Mouse (Mus musculus) neural tube, embryonic 11.5 days (tissue): ENCODE measurements around the gene Actn2. TPM values are rescaled to one million over a fixed set of nuclear protein-coding genes. Genes with fewer than 3 reads are reported as not detected.

Experiments
- ATAC-seq: fragments of 200-750 bp; cut with Nextera tagmentation; 2 replicates; pipeline ENCODE4 v1.8.0; 2017; ENCODE audit warnings: moderate number of reproducible peaks, mild to moderate bottlenecking, moderate TSS enrichment, moderate library complexity; ENCODE audit not compliant: insufficient read depth, low FRiP score, low TSS enrichment
- DNase-seq: peaks from one replicate; pipeline ENCODE4 v3.0.0-alpha.2; 2015; ENCODE audit warnings: low spot score
- H3K27ac ChIP-seq: fragments of 300-500 bp; sonication (generic); 2 replicates; pipeline ENCODE4 v1.5.1; 2014; ENCODE audit warnings: low read depth, mild to moderate bottlenecking, low read length
- H3K27me3 ChIP-seq: fragments of 300-500 bp; sonication (generic); 2 replicates; pipeline ENCODE4 v1.6.1; 2014; ENCODE audit warnings: mild to moderate bottlenecking, low read length, mixed read lengths; ENCODE audit not compliant: control insufficient read depth, insufficient read depth
- H3K36me3 ChIP-seq: fragments of 300-500 bp; sonication (generic); 2 replicates; pipeline ENCODE4 v1.6.1; 2014; ENCODE audit warnings: mild to moderate bottlenecking, low read length, moderate library complexity, mixed read lengths; ENCODE audit not compliant: control insufficient read depth, insufficient read depth
- H3K4me1 ChIP-seq: fragments of 300-500 bp; sonication (generic); 2 replicates; pipeline ENCODE4 v1.6.1; 2014; ENCODE audit warnings: low read length, mixed read lengths; ENCODE audit not compliant: control insufficient read depth, insufficient read depth
- H3K4me2 ChIP-seq: fragments of 300-500 bp; sonication (generic); 2 replicates; pipeline ENCODE4 v1.6.1; 2014; ENCODE audit warnings: low read depth, mild to moderate bottlenecking, moderate library complexity
- H3K4me3 ChIP-seq: fragments of 300-500 bp; sonication (generic); 2 replicates; pipeline ENCODE4 v1.5.1; 2014; ENCODE audit warnings: low read depth, low read length
- H3K9ac ChIP-seq: fragments of 300-500 bp; sonication (generic); 2 replicates; pipeline ENCODE4 v1.6.1; 2014; ENCODE audit warnings: mild to moderate bottlenecking, low read length
- H3K9me3 ChIP-seq: fragments of 300-500 bp; sonication (generic); 2 replicates; pipeline ENCODE4 v1.6.1; 2016; ENCODE audit warnings: low read length; ENCODE audit not compliant: control insufficient read depth
- WGBS: fragments of 180-500 bp; shearing (Covaris S2); extraction: QIAGEN DNeasy Blood & Tissue Kit; methylation state at CpG from one replicate; pipeline ENCODE4 v1.1.7; 2014; 5-methylcytosine and 5-hydroxymethylcytosine counted together
- polyA plus RNA-seq: library from polyadenylated mRNA; unstranded; fragments of >200 nt; fragmentation: Nextera tagmentation; extraction: Ambion mirVana; gene quantifications from 2 replicates; pipeline ENCODE4 v1.2.1, GENCODE M21; 2014

The Actn2 gene
- polyA plus RNA-seq, 1 experiment from 2014 or later: 31.9 TPM

- no peak overlapping the region for H3K4me3 ChIP-seq
- H3K27me3 ChIP-seq: no peaks in the 10 kb centered on the region
- WGBS: 92% methylated on average over 11 of the region's 11 CpGs
- no peak overlapping the region for H3K9ac ChIP-seq
- no peaks in the 10 kb centered on the region for H3K9me3 ChIP-seq
- DNase-seq: no peak
- no peak for ATAC-seq
- no peak overlapping the region for H3K27ac ChIP-seq
- H3K36me3 ChIP-seq: no peaks in the 10 kb centered on the region
- H3K4me2 ChIP-seq: no peak overlapping the region
- no peaks in the 10 kb centered on the region for H3K4me1 ChIP-seq
These were observed 56.0 kb downstream of the Actn2 start for GRCm38 (mm10) chr13:12284528-12284927.

GRCm38 (mm10) chr13:12283826-12284225, 56.7 kb downstream of the Actn2 start:
- 88% methylated on average over 3 of the region's 3 CpGs for WGBS
- no peak for ATAC-seq

GRCm38 (mm10) chr13:12274721-12275120, 65.8 kb downstream of the Actn2 start:
- Histone ChIP-seq H3K27me3 (no peaks in the 10 kb centered on the region), H3K9me3 (no peaks in the 10 kb centered on the region), H3K36me3 (no peaks in the 10 kb centered on the region), H3K4me2 (no peak overlapping the region), H3K27ac (no peak overlapping the region), H3K9ac (no peak overlapping the region), H3K4me3 (no peak overlapping the region), H3K4me1 (no peaks in the 10 kb centered on the region)
- DNase-seq (no peak), ATAC-seq (no peak)
- WGBS: 86% methylated on average over 6 of the region's 6 CpGs

More at GRCm38 (mm10) chr13:12283826-12284225, 56.7 kb downstream of the Actn2 start:
- DNase-seq: no peak
- Histone ChIP-seq H3K4me2 (no peak overlapping the region), H3K9me3 (no peaks in the 10 kb centered on the region), H3K4me1 (no peaks in the 10 kb centered on the region), H3K27ac (no peak overlapping the region), H3K27me3 (no peaks in the 10 kb centered on the region), H3K9ac (no peak overlapping the region), H3K36me3 (no peaks in the 10 kb centered on the region), H3K4me3 (no peak overlapping the region)

- WGBS: 91% methylated on average over 4 of the region's 4 CpGs
- no peak for ATAC-seq
- Histone ChIP-seq H3K9me3 (no peaks in the 10 kb centered on the region), H3K27me3 (no peaks in the 10 kb centered on the region), H3K4me2 (no peak overlapping the region), H3K27ac (no peak overlapping the region), H3K4me3 (no peak overlapping the region), H3K9ac (no peak overlapping the region), H3K36me3 (no peaks in the 10 kb centered on the region), H3K4me1 (no peaks in the 10 kb centered on the region)
- DNase-seq: no peak
These were observed 66.3 kb downstream of the Actn2 start for GRCm38 (mm10) chr13:12274220-12274619.

- no peak for DNase-seq
- ATAC-seq: no peak
- Histone ChIP-seq H3K4me1 (no peaks in the 10 kb centered on the region), H3K27me3 (no peaks in the 10 kb centered on the region), H3K27ac (no peak overlapping the region), H3K4me3 (no peak overlapping the region), H3K36me3 (no peaks in the 10 kb centered on the region), H3K9me3 (no peaks in the 10 kb centered on the region), H3K9ac (no peak overlapping the region), H3K4me2 (no peak overlapping the region)
- 51% methylated on average over 3 of the region's 3 CpGs for WGBS
These were observed 67.6 kb downstream of the Actn2 start for GRCm38 (mm10) chr13:12272953-12273352.

GRCm38 (mm10) chr13:12267971-12268370, 72.6 kb downstream of the Actn2 start:
- Histone ChIP-seq H3K9ac (no peak overlapping the region), H3K9me3 (no peaks in the 10 kb centered on the region), H3K27me3 (no peaks in the 10 kb centered on the region), H3K27ac (no peak overlapping the region), H3K4me3 (no peak overlapping the region), H3K4me2 (no peak overlapping the region), H3K4me1 (no peaks in the 10 kb centered on the region), H3K36me3 (no peaks in the 10 kb centered on the region)
- ATAC-seq (no peak), DNase-seq (no peak)
- 98% methylated on average over 3 of the region's 3 CpGs for WGBS

- Histone ChIP-seq H3K27me3 (no peaks in the 10 kb centered on the region), H3K9me3 (no peaks in the 10 kb centered on the region), H3K4me3 (no peak overlapping the region), H3K9ac (no peak overlapping the region), H3K36me3 (no peaks in the 10 kb centered on the region), H3K4me1 (no peaks in the 10 kb centered on the region), H3K27ac (no peak overlapping the region), H3K4me2 (no peak overlapping the region)
- ATAC-seq: no peak
- WGBS: 38% methylated on average over 3 of the region's 3 CpGs
- no peak for DNase-seq
These were observed 73.5 kb downstream of the Actn2 start for GRCm38 (mm10) chr13:12267097-12267496.

GRCm38 (mm10) chr13:12263996-12264395, 76.6 kb downstream of the Actn2 start:
- no peak overlapping the region for H3K4me3 ChIP-seq
- no peak overlapping the region for H3K4me2 ChIP-seq
- 77% methylated on average over 6 of the region's 6 CpGs for whole genome bisulfite sequencing
- no peak overlapping the region for H3K27ac ChIP-seq
- H3K9ac ChIP-seq: no peak overlapping the region
- no peaks in the 10 kb centered on the region for H3K4me1 ChIP-seq
- H3K27me3 ChIP-seq: no peaks in the 10 kb centered on the region
- DNase-seq (no peak), ATAC-seq (no peak)
- no peaks in the 10 kb centered on the region for H3K36me3 ChIP-seq
- H3K9me3 ChIP-seq: no peaks in the 10 kb centered on the region

GRCm38 (mm10) chr13:12261505-12261904, 79.1 kb downstream of the Actn2 start:
- DNase-seq (no peak), ATAC-seq (no peak)
- Histone ChIP-seq H3K27ac (no peak overlapping the region), H3K4me3 (no peak overlapping the region), H3K9ac (no peak overlapping the region), H3K4me1 (peaks cover 7% of the 10 kb centered on the region; the same call in 1 of the 2 replicates), H3K36me3 (no peaks in the 10 kb centered on the region), H3K4me2 (no peak overlapping the region), H3K9me3 (no peaks in the 10 kb centered on the region), H3K27me3 (no peaks in the 10 kb centered on the region)
